ENCODE assay signal across 10 mouse cellular contexts in the genomic region with DNA sequence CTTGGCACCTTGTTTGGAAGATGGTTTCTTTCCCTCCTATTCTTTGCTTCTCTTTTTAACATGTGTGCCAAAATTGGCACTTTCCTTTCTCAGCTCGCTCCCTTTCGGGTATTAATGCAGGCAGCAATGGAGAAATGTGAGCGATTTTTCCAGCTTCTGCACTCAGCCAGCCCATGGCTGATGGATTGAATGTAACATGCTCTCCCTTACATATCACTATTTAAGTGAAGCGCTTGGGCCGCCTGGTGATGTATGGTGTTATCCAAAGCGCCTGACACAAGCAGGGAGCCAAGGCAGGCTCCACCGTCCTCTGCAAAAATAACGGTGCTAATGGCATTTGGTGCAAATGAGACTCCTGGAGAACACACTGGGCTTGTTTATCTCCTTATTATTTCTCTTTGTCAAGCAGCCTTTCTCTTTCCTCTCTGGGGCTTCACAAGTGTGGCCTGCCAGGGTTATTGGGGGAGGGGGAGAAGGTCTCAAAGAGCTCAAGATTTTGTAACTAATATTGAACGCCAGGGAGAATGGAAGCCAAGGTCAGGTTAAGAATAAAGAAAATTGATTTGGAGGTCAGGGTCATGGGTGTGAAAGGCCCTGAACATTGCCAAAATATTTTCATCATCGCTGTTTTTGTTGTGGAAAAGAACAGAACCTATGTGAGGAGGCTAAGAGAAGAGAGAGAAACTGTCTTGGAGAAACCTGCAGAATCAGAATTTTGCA.
A peak's percentile ranks its signal among the peaks of the same experiment; 100 is the strongest.
DNase-seq lines count a peak whose midpoint lies in the region; ATAC-seq lines count a peak whose summit lies in the region.
"Had no signal": no experiment of that assay in that cellular context is flagged by ENCODE, and none has a peak within 500 bp of the region (broad histone marks: within the 10 kb centered on the region; RNA-seq: fewer than 3 reads in every experiment).

No protein-coding gene starts in this region.

- H3K27ac ChIP-seq in hindbrain, embryonic 13.5 days = peak overlapping the region; percentile 82
- H3K27ac ChIP-seq in neural tube, embryonic 12.5 days = peak overlapping the region; percentile 42; the same call in 1 of the 2 replicates
- H3K27ac ChIP-seq: kidney, postnatal 0 days; limb, embryonic 13.5 days had no signal

- H3K9me3 ChIP-seq in hindbrain, embryonic 13.5 days = no peaks in the 10 kb centered on the region; the same call in 1 of the 2 replicates
- H3K9me3 ChIP-seq in neural tube, embryonic 12.5 days = no peaks in the 10 kb centered on the region

- no peak overlapping the region for H3K4me3 ChIP-seq in hindbrain, embryonic 13.5 days
- no peak overlapping the region for H3K4me3 ChIP-seq in neural tube, embryonic 12.5 days
- H3K4me3 ChIP-seq: limb, embryonic 13.5 days had no signal

- H3K4me2 ChIP-seq in hindbrain, embryonic 13.5 days = peak overlapping the region; percentile 23; the same call in 1 of the 2 replicates
- peak overlapping the region; percentile 22; the same call in 1 of the 2 replicates for H3K4me2 ChIP-seq in neural tube, embryonic 12.5 days (replicated peaks)
- H3K4me2 ChIP-seq: limb, embryonic 13.5 days had no signal

- peak overlapping the region; percentile 29; the same call in 1 of the 2 replicates for H3K9ac ChIP-seq in hindbrain, embryonic 13.5 days
- H3K9ac ChIP-seq in neural tube, embryonic 12.5 days = 0 out of 2 replicates have a peak overlapping the region, but pooled peaks have one; percentile 3
- H3K9ac ChIP-seq: limb, embryonic 13.5 days had no signal

- H3K4me1 ChIP-seq in hindbrain, embryonic 13.5 days (replicated peaks) = peaks cover 39% of the 10 kb centered on the region
- H3K4me1 ChIP-seq in neural tube, embryonic 12.5 days = peaks cover 24% of the 10 kb centered on the region

- 25% methylated on average over 10 of the region's 10 CpGs for WGBS in hindbrain, embryonic 13.5 days
- whole genome bisulfite sequencing in neural tube, embryonic 12.5 days = 44% methylated on average over 10 of the region's 10 CpGs

- ATAC-seq in hindbrain, embryonic 13.5 days (ENCODE audit: low FRiP score) = 0 out of 2 replicates have a peak, but pooled peaks have one; percentile 30
- ATAC-seq in neural tube, embryonic 12.5 days (ENCODE audit: low FRiP score, low read depth) = no peak

- no peaks in the 10 kb centered on the region for H3K36me3 ChIP-seq in hindbrain, embryonic 13.5 days
- no peaks in the 10 kb centered on the region for H3K36me3 ChIP-seq in neural tube, embryonic 12.5 days
- H3K36me3 ChIP-seq: limb, embryonic 13.5 days had no signal

- H3K27me3 ChIP-seq in hindbrain, embryonic 13.5 days = no peaks in the 10 kb centered on the region
- no peaks in the 10 kb centered on the region for H3K27me3 ChIP-seq in neural tube, embryonic 12.5 days (replicated peaks)

- peak; percentile 32 for DNase-seq in adrenal gland, postnatal 10 days
- DNase-seq in embryo, embryonic 10 days (ENCODE audit: low spot score) = peak; percentile 22
- no peak for DNase-seq in urinary bladder, postnatal 4 days (ENCODE audit: low spot score in 2 of 2)
- no peak for DNase-seq in gastrocnemius, postnatal 25 days
- DNase-seq in kidney, adult 8-10 months = no peak
- DNase-seq: thymus, postnatal 14 days had no signal

Comparison
In these comparisons a context has a peak if more than half of its experiments do, and no peak if none do; other contexts are left out.
1. DNase-seq: peak in adrenal gland, postnatal 10 days (single experiment) and embryo, embryonic 10 days (single experiment); none in urinary bladder, postnatal 4 days (0 of 2), gastrocnemius, postnatal 25 days (single experiment) and kidney, adult 8-10 months (0 of 2).